Mouse (Mus musculus) embryo, embryonic 11.5 days (tissue): ENCODE data around the gene Alox15.

Source experiments
- DNase-seq: peaks from one replicate; pipeline ENCODE4 v3.0.0-alpha.2; 2012; ENCODE audit warnings: low read depth, low spot score

Alox15 gene

DNA sequence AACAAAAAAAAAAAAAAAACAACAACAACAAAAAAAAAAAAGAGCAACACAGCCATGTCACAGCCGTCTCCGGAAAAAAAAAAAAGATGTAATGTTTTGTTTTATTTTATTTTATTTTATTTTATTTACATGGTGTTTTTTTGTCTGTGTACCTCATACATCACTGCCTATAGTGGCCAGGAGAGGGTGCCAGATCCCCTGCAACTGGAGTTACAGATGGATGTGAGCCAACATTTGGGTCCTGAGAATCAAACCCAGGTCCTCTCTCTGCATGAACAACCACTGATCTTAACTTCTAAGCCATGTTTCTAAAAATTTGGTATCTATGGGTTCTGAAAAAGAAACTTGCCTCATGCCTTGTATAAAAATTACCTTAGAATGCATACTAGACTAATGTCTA is 43.5 kb downstream of the Alox15 start:
- DNase-seq: no peak

DNA sequence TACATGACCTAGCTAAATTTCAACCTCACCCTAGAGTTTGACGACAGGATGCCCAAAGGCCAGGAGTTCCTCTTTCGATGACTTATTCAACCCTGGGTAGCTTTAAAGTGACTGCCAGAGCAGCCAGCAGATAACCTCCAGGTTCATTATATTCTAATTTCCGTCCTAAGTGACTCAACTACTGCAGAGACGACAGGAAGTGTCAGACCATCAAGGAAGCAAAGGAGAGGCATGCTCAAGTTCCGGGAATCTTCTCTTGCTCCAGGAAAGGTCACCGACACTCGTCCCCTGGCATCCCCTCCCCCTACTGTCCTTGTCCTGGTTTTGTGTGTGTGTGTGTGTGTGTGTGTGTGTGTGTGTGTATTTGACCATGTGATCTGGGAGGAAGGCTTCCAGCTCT is 45.7 kb downstream of the Alox15 start:
- no peak for DNase-seq

DNA sequence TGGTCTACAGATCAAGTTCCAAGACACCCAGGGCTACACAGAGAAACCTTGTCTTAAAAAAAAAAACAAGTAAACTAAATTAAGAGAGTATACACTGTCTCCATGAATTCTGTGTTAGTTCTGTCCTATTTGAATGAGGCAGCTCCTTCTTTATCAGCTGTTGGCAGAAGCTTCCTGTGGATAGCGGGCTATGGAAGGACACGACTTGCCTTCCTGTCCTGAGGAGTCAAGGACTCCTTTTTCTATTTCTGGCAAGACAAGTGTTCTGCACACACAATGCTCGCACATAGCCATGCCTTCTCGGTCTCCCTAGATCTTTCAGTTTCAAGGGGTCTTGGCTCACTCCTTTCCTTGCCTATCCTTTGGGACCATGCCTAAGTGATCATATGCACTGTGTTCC is 49.5 kb downstream of the Alox15 start:
- no peak for DNase-seq

GRCm38 (mm10) chr11:70297836-70298454 is 53.9 kb downstream of the Alox15 start:
- DNase-seq: no peak

DNA sequence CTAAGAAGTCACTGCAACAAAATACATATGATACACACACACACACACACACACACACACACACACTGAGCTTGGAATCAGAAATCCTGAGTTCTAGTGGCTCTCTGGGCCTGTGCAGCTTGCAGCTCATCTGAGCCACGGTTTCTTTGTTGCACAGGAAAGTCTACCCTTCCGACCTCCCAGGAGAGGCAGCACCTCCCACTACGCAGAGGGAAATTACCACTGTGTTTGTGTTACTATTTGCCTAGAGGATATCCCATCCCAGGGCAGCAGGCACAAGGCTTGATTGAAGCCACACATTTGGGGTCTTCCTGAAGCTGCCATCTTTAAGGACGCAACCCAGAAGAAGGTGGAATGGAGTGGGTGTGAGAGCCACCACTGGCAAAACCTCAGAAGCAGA is 54.4 kb downstream of the Alox15 start:
- DNase-seq: no peak
